Mouse (Mus musculus): ENCODE results near the gene A4gnt. TPM values are rescaled to one million over a fixed set of nuclear protein-coding genes. Genes with fewer than 3 reads are reported as not detected.

The A4gnt gene
- polyA plus RNA-seq, 1 experiment from 2014 or later, result 0.12 TPM

DNA sequence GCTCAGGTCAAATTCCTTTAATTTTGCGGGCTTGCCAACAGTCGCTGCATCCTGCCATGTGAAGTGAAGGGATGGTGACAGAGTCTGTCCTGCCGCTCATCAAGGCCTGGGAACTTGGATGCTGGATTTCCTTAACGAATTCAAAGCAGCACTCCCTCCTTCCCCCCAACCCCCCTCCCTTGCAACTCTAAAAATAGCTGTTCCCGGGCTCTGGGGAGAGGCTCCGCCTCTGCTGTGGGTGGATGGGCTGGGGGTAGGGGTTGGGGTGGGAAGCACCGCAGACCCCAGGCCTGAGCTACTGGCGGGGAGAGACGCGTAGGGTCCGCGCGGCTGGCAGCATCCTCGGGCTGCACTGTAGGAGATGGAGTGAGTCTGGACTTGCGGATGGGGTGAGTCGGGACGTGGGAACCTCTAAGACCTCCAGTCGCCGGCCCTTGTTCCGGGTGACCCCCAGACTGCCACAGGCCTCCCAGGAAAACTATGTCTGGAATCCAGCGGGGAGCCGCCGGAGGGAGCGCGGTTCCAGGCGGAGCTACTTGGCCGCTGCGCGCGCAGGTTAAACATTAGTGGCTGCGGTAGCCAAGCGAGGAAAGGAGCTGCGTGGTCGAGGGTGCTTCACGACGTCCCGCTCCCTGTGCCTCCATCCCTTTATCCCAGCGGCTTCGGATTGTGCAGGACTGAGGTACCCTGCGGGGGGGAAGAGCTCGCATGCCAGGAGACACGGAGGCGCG is 17.1 kb downstream of the A4gnt start, which contains the start of gene Dzip1l:
TSS of gene Dzip1l (plus strand) at position 216 of the 731 bp plus-strand sequence.
- peak within 1 kb of the TSS; percentile 60 for H3K4me3 ChIP-seq (ENCODE audit: low read depth, low read length)
- under 1% methylated on average over 44 of the region's 44 CpGs for WGBS
- peak within 1 kb of the TSS; percentile 64 for H3K9ac ChIP-seq (replicated peaks; ENCODE audit: low read depth, low read length)
- H3K27ac ChIP-seq (ENCODE audit: low read length), result peak within 1 kb of the TSS; percentile 87; the same call in 1 of the 2 replicates
- H3K4me1 ChIP-seq (ENCODE audit: control insufficient read depth, insufficient read depth, low read length), result peaks cover 18% of the 10 kb centered on the region; the same call in 1 of the 2 replicates
- no peaks in the 10 kb centered on the region for H3K27me3 ChIP-seq (ENCODE audit: control insufficient read depth, insufficient read depth, low read length)
- H3K36me3 ChIP-seq (ENCODE audit: control insufficient read depth, insufficient read depth, low read length), result peaks cover 4% of the 10 kb centered on the region; the same call in 1 of the 2 replicates
- peak within 1 kb of the TSS; percentile 73 for H3K4me2 ChIP-seq (replicated peaks; ENCODE audit: low read depth, low read length)
- no peaks in the 10 kb centered on the region for H3K9me3 ChIP-seq (ENCODE audit: control insufficient read depth, low read depth, low read length)
- peak; percentile 91 for ATAC-seq (ENCODE audit: insufficient number of reproducible peaks, insufficient read depth, low FRiP score, low read depth)

DNA sequence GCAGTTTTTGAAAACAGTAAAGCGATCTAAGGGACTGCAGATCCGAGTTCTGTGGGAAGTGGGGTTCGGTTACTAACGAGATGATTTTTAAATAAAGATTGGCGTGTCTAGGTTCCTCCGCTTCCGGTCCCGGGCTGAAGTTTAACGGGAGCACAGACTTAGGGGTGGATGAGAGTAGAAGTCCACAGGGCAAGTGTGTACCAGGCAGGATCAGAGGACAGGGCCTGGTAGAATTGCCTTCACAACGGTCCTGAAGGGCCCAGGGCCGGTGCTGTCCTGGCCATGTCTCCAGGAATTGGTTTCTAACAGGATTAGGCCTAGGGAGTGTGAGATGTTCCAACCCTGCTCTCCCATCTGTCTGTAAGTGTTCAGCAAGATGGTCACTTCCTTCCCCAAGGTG is 17.8 kb downstream of the A4gnt start:
- 2% methylated on average over 11 of the region's 11 CpGs for whole genome bisulfite sequencing
- Histone ChIP-seq H3K27ac (ENCODE audit: low read length) (peak overlapping the region; percentile 87; the same call in 1 of the 2 replicates), H3K4me2 (replicated peaks; ENCODE audit: low read depth, low read length) (peak overlapping the region; percentile 73), H3K9me3 (ENCODE audit: control insufficient read depth, low read depth, low read length) (no peaks in the 10 kb centered on the region), H3K9ac (replicated peaks; ENCODE audit: low read depth, low read length) (peak overlapping the region; percentile 64), H3K4me3 (ENCODE audit: low read depth, low read length) (peak overlapping the region; percentile 60), H3K36me3 (ENCODE audit: control insufficient read depth, insufficient read depth, low read length) (peaks cover 4% of the 10 kb centered on the region; the same call in 1 of the 2 replicates), H3K27me3 (ENCODE audit: control insufficient read depth, insufficient read depth, low read length) (no peaks in the 10 kb centered on the region), H3K4me1 (ENCODE audit: control insufficient read depth, insufficient read depth, low read length) (peaks cover 18% of the 10 kb centered on the region; the same call in 1 of the 2 replicates)
- ATAC-seq (ENCODE audit: insufficient number of reproducible peaks, insufficient read depth, low FRiP score, low read depth), result peak; percentile 26; the same call in 1 of the 2 replicates

DNA sequence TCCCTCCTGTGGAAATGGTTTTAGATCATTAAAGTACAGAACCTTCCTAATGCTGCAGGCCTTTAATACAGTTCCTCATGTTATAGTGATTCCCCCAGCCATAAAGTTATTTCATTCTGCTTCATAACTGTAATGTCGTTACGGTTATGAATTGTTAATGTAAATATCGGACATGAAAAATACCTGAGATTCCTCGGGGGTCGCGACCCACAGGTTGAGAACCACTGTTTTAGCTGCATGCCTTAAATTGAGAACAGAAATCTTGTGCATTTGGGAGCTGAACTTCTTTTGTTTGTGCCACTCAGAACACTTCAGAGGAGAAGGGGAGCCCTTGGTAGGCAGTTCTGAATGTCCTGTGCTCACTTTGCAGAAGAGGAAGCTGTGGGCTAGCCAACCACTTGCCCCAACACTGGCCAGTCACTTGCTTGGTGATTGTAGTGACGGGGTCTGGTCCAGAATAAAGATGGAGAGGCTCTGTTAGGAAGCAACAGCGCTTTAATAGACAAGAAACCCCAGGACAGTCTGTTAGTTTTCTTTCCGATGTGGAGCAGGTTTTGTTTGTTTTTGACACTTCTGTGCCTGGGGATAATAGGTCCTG is 18.3 kb downstream of the A4gnt start:
- Histone ChIP-seq H3K9ac (replicated peaks; ENCODE audit: low read depth, low read length) (peak overlapping the region; percentile 64), H3K36me3 (ENCODE audit: control insufficient read depth, insufficient read depth, low read length) (peaks cover 4% of the 10 kb centered on the region; the same call in 1 of the 2 replicates), H3K4me1 (ENCODE audit: control insufficient read depth, insufficient read depth, low read length) (peaks cover 18% of the 10 kb centered on the region; the same call in 1 of the 2 replicates), H3K27ac (ENCODE audit: low read length) (peak overlapping the region; percentile 87; the same call in 1 of the 2 replicates), H3K9me3 (ENCODE audit: control insufficient read depth, low read depth, low read length) (no peaks in the 10 kb centered on the region), H3K27me3 (ENCODE audit: control insufficient read depth, insufficient read depth, low read length) (no peaks in the 10 kb centered on the region), H3K4me2 (replicated peaks; ENCODE audit: low read depth, low read length) (peak overlapping the region; percentile 73), H3K4me3 (ENCODE audit: low read depth, low read length) (peak overlapping the region; percentile 60)
- no peak for ATAC-seq (ENCODE audit: insufficient number of reproducible peaks, insufficient read depth, low FRiP score, low read depth)
- 35% methylated on average over 9 of the region's 9 CpGs for WGBS

DNA sequence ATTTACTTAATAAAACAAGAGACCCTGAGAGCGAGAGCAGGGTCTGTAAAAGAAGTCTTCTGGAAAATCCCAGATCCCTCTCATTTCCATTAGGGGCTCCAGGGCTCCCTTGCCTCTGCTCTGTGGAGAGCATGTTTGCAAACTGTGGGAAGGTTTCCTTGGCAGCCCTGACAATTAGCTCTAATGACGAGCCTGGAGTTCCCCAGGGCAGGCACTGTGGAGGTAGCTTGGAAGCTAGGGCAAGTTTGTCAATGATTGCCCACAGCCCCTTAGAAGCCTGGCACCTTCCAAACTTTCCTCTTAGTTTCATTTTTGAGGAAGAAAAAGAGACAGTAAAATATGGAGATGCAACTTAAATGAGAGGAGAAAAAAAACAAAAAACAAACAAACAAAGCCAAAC is 19.5 kb downstream of the A4gnt start:
- peaks cover 18% of the 10 kb centered on the region; the same call in 1 of the 2 replicates for H3K4me1 ChIP-seq (ENCODE audit: control insufficient read depth, insufficient read depth, low read length)
- no peak overlapping the region for H3K27ac ChIP-seq (ENCODE audit: low read length)
- H3K9ac ChIP-seq (replicated peaks; ENCODE audit: low read depth, low read length), result no peak overlapping the region
- H3K27me3 ChIP-seq (ENCODE audit: control insufficient read depth, insufficient read depth, low read length), result no peaks in the 10 kb centered on the region
- H3K36me3 ChIP-seq (ENCODE audit: control insufficient read depth, insufficient read depth, low read length), result peaks cover 4% of the 10 kb centered on the region; the same call in 1 of the 2 replicates
- no peak overlapping the region for H3K4me2 ChIP-seq (replicated peaks; ENCODE audit: low read depth, low read length)
- H3K4me3 ChIP-seq (ENCODE audit: low read depth, low read length), result no peak overlapping the region
- no peaks in the 10 kb centered on the region for H3K9me3 ChIP-seq (ENCODE audit: control insufficient read depth, low read depth, low read length)
- ATAC-seq (ENCODE audit: insufficient number of reproducible peaks, insufficient read depth, low FRiP score, low read depth), result no peak
- WGBS, result 56% methylated on average over 2 of the region's 2 CpGs

DNA sequence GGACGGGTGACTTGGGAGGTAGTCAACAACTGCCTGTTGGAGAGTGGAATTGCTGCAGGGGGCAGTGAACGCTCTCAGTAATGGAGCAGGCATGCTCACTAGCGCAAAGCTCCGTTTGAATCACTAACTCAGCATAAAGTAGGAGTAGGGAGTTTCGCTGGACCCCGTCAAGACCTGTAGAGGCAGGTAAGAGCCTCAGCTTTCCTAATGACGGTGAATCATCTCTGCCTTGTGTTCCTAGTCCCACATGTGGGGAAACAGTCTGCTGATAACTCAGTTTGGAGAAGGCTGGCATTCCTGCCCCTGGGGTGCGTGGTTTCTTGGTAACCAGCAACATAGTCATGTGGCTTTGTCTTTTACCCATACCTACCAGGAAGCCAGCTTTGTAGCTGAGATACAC is 20.0 kb downstream of the A4gnt start:
- Histone ChIP-seq H3K4me3 (ENCODE audit: low read depth, low read length) (no peak overlapping the region), H3K27me3 (ENCODE audit: control insufficient read depth, insufficient read depth, low read length) (no peaks in the 10 kb centered on the region), H3K9ac (replicated peaks; ENCODE audit: low read depth, low read length) (no peak overlapping the region), H3K9me3 (ENCODE audit: control insufficient read depth, low read depth, low read length) (no peaks in the 10 kb centered on the region), H3K27ac (ENCODE audit: low read length) (no peak overlapping the region), H3K36me3 (ENCODE audit: control insufficient read depth, insufficient read depth, low read length) (peaks cover 4% of the 10 kb centered on the region; the same call in 1 of the 2 replicates), H3K4me2 (replicated peaks; ENCODE audit: low read depth, low read length) (no peak overlapping the region; the same call in 1 of the 2 replicates), H3K4me1 (ENCODE audit: control insufficient read depth, insufficient read depth, low read length) (peaks cover 18% of the 10 kb centered on the region; the same call in 1 of the 2 replicates)
- WGBS, result 58% methylated on average over 8 of the region's 8 CpGs
- ATAC-seq (ENCODE audit: insufficient number of reproducible peaks, insufficient read depth, low FRiP score, low read depth), result no peak

DNA sequence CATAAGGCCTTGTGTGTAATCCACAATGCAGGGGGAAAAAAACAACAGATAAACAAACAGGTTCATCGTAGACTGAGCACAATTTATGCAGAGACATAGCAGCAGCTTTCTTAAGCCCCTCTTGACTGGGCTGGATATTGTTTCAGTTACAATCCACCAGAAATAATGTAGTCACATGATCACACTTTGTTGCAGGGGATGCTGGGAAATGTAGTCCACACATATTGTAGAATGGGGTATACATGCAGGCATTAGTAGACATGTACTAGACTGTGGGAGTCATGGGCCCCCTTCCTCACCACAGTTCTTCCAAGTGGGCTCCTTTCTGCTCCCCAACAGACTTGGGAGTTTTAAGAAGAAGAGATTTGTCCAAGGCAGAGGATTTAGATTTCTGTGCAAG is 24.5 kb downstream of the A4gnt start:
- 86% methylated on average over 1 of the region's 1 CpGs for WGBS
- Histone ChIP-seq H3K27ac (ENCODE audit: low read length) (no peak overlapping the region), H3K36me3 (ENCODE audit: control insufficient read depth, insufficient read depth, low read length) (peaks cover 27% of the 10 kb centered on the region), H3K4me3 (ENCODE audit: low read depth, low read length) (no peak overlapping the region), H3K4me1 (ENCODE audit: control insufficient read depth, insufficient read depth, low read length) (no peaks in the 10 kb centered on the region), H3K9me3 (ENCODE audit: control insufficient read depth, low read depth, low read length) (no peaks in the 10 kb centered on the region), H3K4me2 (replicated peaks; ENCODE audit: low read depth, low read length) (no peak overlapping the region), H3K27me3 (ENCODE audit: control insufficient read depth, insufficient read depth, low read length) (no peaks in the 10 kb centered on the region), H3K9ac (replicated peaks; ENCODE audit: low read depth, low read length) (no peak overlapping the region)
- ATAC-seq (ENCODE audit: insufficient number of reproducible peaks, insufficient read depth, low FRiP score, low read depth), result no peak

DNA sequence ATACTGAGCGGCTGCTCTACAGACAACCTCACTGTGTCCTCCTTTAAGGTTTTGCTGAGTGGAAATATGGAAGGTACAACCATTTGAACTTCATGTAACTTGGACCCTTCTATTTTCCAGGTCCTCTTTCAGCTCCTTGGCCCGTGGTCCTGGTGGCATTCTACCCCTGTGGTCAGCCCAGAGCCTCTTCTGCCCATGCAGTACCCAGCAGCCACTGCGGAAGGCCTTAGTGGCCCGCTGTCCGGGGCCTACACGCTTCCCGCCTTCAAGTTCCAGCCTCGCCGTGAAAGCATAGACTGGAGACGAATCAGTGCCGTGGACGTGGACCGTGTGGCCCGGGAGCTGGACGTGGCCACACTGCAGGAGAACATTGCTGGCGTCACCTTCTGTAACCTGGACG is 24.9 kb downstream of the A4gnt start:
- Histone ChIP-seq H3K4me1 (ENCODE audit: control insufficient read depth, insufficient read depth, low read length) (no peaks in the 10 kb centered on the region), H3K9ac (replicated peaks; ENCODE audit: low read depth, low read length) (no peak overlapping the region)
- 98% methylated on average over 17 of the region's 17 CpGs for WGBS

DNA sequence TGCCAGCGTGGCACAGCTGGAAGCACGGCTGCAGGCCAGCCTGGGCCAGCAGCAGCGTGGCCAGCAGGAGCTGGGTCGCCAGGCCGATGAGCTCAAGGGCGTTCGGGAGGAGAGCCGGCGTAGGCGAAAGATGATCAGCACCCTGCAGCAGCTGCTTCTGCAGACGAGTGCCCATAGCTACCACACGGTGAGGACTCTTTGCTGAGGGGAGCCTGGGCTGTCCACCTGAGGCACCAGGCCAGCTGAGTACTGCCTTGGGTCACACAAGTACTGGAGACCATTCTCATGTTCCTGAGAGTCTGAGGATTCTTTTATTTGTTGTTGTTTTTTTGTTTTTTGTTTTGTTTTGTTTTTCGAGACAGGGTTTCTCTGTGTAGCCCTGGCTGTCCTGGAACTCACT is 25.4 kb downstream of the A4gnt start:
- Histone ChIP-seq H3K36me3 (ENCODE audit: control insufficient read depth, insufficient read depth, low read length) (peaks cover 30% of the 10 kb centered on the region), H3K4me3 (ENCODE audit: low read depth, low read length) (no peak overlapping the region), H3K9ac (replicated peaks; ENCODE audit: low read depth, low read length) (no peak overlapping the region), H3K27ac (ENCODE audit: low read length) (no peak overlapping the region), H3K4me1 (ENCODE audit: control insufficient read depth, insufficient read depth, low read length) (no peaks in the 10 kb centered on the region), H3K4me2 (replicated peaks; ENCODE audit: low read depth, low read length) (no peak overlapping the region), H3K9me3 (ENCODE audit: control insufficient read depth, low read depth, low read length) (no peaks in the 10 kb centered on the region), H3K27me3 (ENCODE audit: control insufficient read depth, insufficient read depth, low read length) (no peaks in the 10 kb centered on the region)
- no peak for ATAC-seq (ENCODE audit: insufficient number of reproducible peaks, insufficient read depth, low FRiP score, low read depth)
- 93% methylated on average over 13 of the region's 13 CpGs for whole genome bisulfite sequencing

More for the DNA sequence above, 24.9 kb downstream of the A4gnt start:
- H3K4me3 ChIP-seq (ENCODE audit: low read depth, low read length), result no peak overlapping the region
- no peaks in the 10 kb centered on the region for H3K27me3 ChIP-seq (ENCODE audit: control insufficient read depth, insufficient read depth, low read length)
- no peaks in the 10 kb centered on the region for H3K9me3 ChIP-seq (ENCODE audit: control insufficient read depth, low read depth, low read length)
- no peak for ATAC-seq (ENCODE audit: insufficient number of reproducible peaks, insufficient read depth, low FRiP score, low read depth)
- H3K27ac ChIP-seq (ENCODE audit: low read length), result no peak overlapping the region
- no peak overlapping the region for H3K4me2 ChIP-seq (replicated peaks; ENCODE audit: low read depth, low read length)
- peaks cover 30% of the 10 kb centered on the region for H3K36me3 ChIP-seq (ENCODE audit: control insufficient read depth, insufficient read depth, low read length)

Data from stomach, embryonic 14.5 days (tissue).